Mouse (Mus musculus): ENCODE data around the gene Itga5. TPM values are rescaled to one million over a fixed set of nuclear protein-coding genes. Genes with fewer than 3 reads are reported as not detected.
A peak's percentile ranks its signal among the peaks of the same experiment; 100 is the strongest.

The Itga5 gene
- total and polyA plus RNA-seq, 2 experiments from 2014 or later, result 5.0 to 8.2 TPM

DNA sequence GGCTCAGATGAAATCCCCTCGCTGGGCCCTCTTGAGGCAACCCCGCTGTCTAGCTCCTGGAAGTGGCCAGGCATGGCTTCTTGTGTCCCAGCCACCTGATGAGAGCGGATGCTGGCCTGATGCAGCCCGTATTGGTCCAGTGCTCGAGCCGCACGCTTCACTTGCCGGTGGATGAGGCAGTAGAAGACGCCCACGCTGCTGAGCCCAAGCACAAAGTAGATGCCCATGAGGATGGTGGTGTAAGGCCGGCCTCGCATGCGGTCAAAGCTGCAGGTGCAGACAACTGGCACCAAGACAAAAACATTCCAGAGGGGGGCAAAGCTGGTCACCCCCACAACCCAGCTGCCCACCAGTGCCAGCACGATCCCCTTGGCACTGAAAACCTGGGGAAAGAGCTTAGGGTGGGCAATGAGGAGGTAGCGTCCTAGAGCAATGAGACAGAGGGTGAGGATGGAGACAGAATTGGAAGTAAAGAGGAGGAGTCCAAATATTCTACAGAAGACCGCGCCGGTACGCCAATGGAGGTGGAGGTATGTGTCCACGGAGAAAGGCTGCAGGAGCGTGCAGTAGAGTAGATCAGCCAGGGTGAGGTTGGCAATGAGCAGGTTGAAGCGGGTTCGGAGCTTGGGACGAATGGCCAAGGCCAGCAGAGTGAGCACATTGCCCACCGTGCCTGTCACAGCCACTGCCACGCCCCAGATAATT lies 57.5 kb downstream of the Itga5 start:
- H3K9ac ChIP-seq (replicated peaks; ENCODE audit: low read length), result no peak overlapping the region
- H3K9me3 ChIP-seq (ENCODE audit: low read length), result no peaks in the 10 kb centered on the region
- DNase-seq (ENCODE audit: low spot score) (no peak), ATAC-seq (no peak)
- TF ChIP-seq CTCF (IDR thresholded peaks at IDR 0.05; ENCODE audit: low read depth), result no peak
- H3K27me3 ChIP-seq (ENCODE audit: insufficient read depth, low read length), result no peaks in the 10 kb centered on the region
- no peak overlapping the region for H3K27ac ChIP-seq
- WGBS, result 56% methylated on average over 26 of the region's 26 CpGs
- no peaks in the 10 kb centered on the region for H3K36me3 ChIP-seq (ENCODE audit: insufficient read depth, low read length)
- H3K4me3 ChIP-seq (ENCODE audit: low read length), result no peak overlapping the region
- no peak overlapping the region for H3K4me2 ChIP-seq (ENCODE audit: low read depth, low read length)
- H3K4me1 ChIP-seq (ENCODE audit: insufficient read depth, low read length), result peaks cover 12% of the 10 kb centered on the region

GRCm38 (mm10) chr15:103308056-103308875 lies 58.3 kb downstream of the Itga5 start:
- Histone ChIP-seq H3K36me3 (ENCODE audit: insufficient read depth, low read length) (no peaks in the 10 kb centered on the region), H3K9me3 (ENCODE audit: low read length) (no peaks in the 10 kb centered on the region), H3K4me1 (ENCODE audit: insufficient read depth, low read length) (peaks cover 17% of the 10 kb centered on the region), H3K9ac (replicated peaks; ENCODE audit: low read length) (no peak overlapping the region), H3K27ac (no peak overlapping the region), H3K4me2 (ENCODE audit: low read depth, low read length) (no peak overlapping the region), H3K27me3 (ENCODE audit: insufficient read depth, low read length) (no peaks in the 10 kb centered on the region), H3K4me3 (ENCODE audit: low read length) (no peak overlapping the region)
- peak; percentile 45 for TF ChIP-seq CTCF (IDR thresholded peaks at IDR 0.05; ENCODE audit: low read depth)
- 46% methylated on average over 28 of the region's 28 CpGs for WGBS
- ATAC-seq, result no peak
- DNase-seq (ENCODE audit: low spot score), result no peak

- Histone ChIP-seq H3K4me2 (ENCODE audit: low read depth, low read length) (0 out of 2 replicates have a peak overlapping the region, but pooled peaks have one; percentile 11), H3K27ac (peak overlapping the region; percentile 71), H3K27me3 (ENCODE audit: insufficient read depth, low read length) (no peaks in the 10 kb centered on the region), H3K9ac (replicated peaks; ENCODE audit: low read length) (no peak overlapping the region), H3K4me1 (ENCODE audit: insufficient read depth, low read length) (peaks cover 23% of the 10 kb centered on the region), H3K4me3 (ENCODE audit: low read length) (no peak overlapping the region), H3K36me3 (ENCODE audit: insufficient read depth, low read length) (no peaks in the 10 kb centered on the region), H3K9me3 (ENCODE audit: low read length) (no peaks in the 10 kb centered on the region)
- DNase-seq (ENCODE audit: low spot score), result peak; percentile 97
- ATAC-seq, result no peak
- WGBS, result 1% methylated on average over 7 of the region's 7 CpGs
- TF ChIP-seq CTCF (IDR thresholded peaks at IDR 0.05; ENCODE audit: low read depth), result peak; percentile 98
Observed at GRCm38 (mm10) chr15:103307125-103307524, 59.4 kb downstream of the Itga5 start.

GRCm38 (mm10) chr15:103305792-103306645 lies 60.5 kb downstream of the Itga5 start:
- peak overlapping the region; percentile 94 for H3K27ac ChIP-seq
- WGBS, result 33% methylated on average over 8 of the region's 8 CpGs
- no peak for TF ChIP-seq CTCF (IDR thresholded peaks at IDR 0.05; ENCODE audit: low read depth)
- no peak for DNase-seq (ENCODE audit: low spot score)
- no peaks in the 10 kb centered on the region for H3K9me3 ChIP-seq (ENCODE audit: low read length)
- H3K4me3 ChIP-seq (ENCODE audit: low read length), result peak overlapping the region; percentile 44
- no peaks in the 10 kb centered on the region for H3K36me3 ChIP-seq (ENCODE audit: insufficient read depth, low read length)
- H3K27me3 ChIP-seq (ENCODE audit: insufficient read depth, low read length), result no peaks in the 10 kb centered on the region
- H3K4me2 ChIP-seq (ENCODE audit: low read depth, low read length), result peak overlapping the region; percentile 83
- no peak for ATAC-seq
- peaks cover 24% of the 10 kb centered on the region for H3K4me1 ChIP-seq (ENCODE audit: insufficient read depth, low read length)
- H3K9ac ChIP-seq (replicated peaks; ENCODE audit: low read length), result peak overlapping the region; percentile 51

GRCm38 (mm10) chr15:103305070-103305678 lies 61.4 kb downstream of the Itga5 start:
- Histone ChIP-seq H3K9me3 (ENCODE audit: low read length) (no peaks in the 10 kb centered on the region), H3K4me1 (ENCODE audit: insufficient read depth, low read length) (peaks cover 32% of the 10 kb centered on the region), H3K4me2 (ENCODE audit: low read depth, low read length) (peak overlapping the region; percentile 83), H3K27me3 (ENCODE audit: insufficient read depth, low read length) (no peaks in the 10 kb centered on the region), H3K4me3 (ENCODE audit: low read length) (peak overlapping the region; percentile 44), H3K9ac (replicated peaks; ENCODE audit: low read length) (peak overlapping the region; percentile 51), H3K27ac (peak overlapping the region; percentile 94), H3K36me3 (ENCODE audit: insufficient read depth, low read length) (no peaks in the 10 kb centered on the region)
- TF ChIP-seq CTCF (IDR thresholded peaks at IDR 0.05; ENCODE audit: low read depth), result 0 out of 2 replicates have a peak, but pooled peaks have one; percentile 2
- ATAC-seq (peak; percentile 97), DNase-seq (ENCODE audit: low spot score) (peak; percentile 99)
- WGBS, result under 1% methylated on average over 70 of the region's 71 CpGs

GRCm38 (mm10) chr15:103304616-103304969 lies 62.0 kb downstream of the Itga5 start:
- no peaks in the 10 kb centered on the region for H3K9me3 ChIP-seq (ENCODE audit: low read length)
- TF ChIP-seq CTCF (IDR thresholded peaks at IDR 0.05; ENCODE audit: low read depth), result no peak
- H3K4me1 ChIP-seq (ENCODE audit: insufficient read depth, low read length), result peaks cover 38% of the 10 kb centered on the region
- no peak for ATAC-seq
- peak overlapping the region; percentile 51 for H3K9ac ChIP-seq (replicated peaks; ENCODE audit: low read length)
- H3K27me3 ChIP-seq (ENCODE audit: insufficient read depth, low read length), result no peaks in the 10 kb centered on the region
- peak overlapping the region; percentile 44 for H3K4me3 ChIP-seq (ENCODE audit: low read length)
- no peak for DNase-seq (ENCODE audit: low spot score)
- peak overlapping the region; percentile 83 for H3K4me2 ChIP-seq (ENCODE audit: low read depth, low read length)
- H3K36me3 ChIP-seq (ENCODE audit: insufficient read depth, low read length), result no peaks in the 10 kb centered on the region
- peak overlapping the region; percentile 94 for H3K27ac ChIP-seq
- WGBS, result 0% methylated on average over 9 of the region's 9 CpGs
